Mouse (Mus musculus) mouse embryonic stem cell (cell line): ENCODE measurements at regions not wholly inside any gene's neighbourhood (a gene's known extent, or its start where the extent isn't known, plus 50 kb on each side); places are given as distances from the start of the nearest gene placed in this dataset.
"Not testable (repeated sequence)": the region's sequence is repeated elsewhere in the genome, so short reads cannot be mapped to it uniquely, and the experiment has no call there.

ENCODE experiments used
- in situ Hi-C, 2 experiments: fragments of 300-500 bp; cut with MboI; formaldehyde crosslinking; loops; 1 replicate in 1 of 2; 3 replicates in 1 of 2; pipeline ENCODE4 v1.14.3; 2019 to 2020; ENCODE audit warnings: low sequenced_read_pairs in 2 of 2, low pct_unique_long_range_greater_than_20kb in 1 of 2, mixed read lengths in 1 of 2; ENCODE audit not compliant: unreplicated experiment in 1 of 2

DNA sequence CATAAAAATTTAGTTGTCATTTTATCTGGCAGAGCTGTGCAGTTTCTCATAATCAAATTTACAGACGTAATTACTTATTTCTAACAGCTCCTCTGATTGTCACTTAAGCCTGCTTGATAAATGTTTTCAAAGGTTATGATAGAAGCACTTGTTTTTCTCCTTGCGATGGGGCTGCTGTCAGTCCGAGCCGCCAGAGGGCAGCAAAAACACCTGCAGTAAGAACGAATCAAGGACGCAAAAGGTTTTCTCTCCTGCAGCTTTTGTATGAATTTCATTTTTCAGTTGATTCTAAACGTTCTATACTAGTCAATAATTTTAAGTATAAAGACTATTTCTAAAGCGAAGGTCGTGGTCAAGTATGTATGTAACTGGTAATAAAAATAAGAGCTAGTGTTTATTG, 166.1 kb downstream of the AI429214 start:
- in situ Hi-C loops, result no loop called here

DNA sequence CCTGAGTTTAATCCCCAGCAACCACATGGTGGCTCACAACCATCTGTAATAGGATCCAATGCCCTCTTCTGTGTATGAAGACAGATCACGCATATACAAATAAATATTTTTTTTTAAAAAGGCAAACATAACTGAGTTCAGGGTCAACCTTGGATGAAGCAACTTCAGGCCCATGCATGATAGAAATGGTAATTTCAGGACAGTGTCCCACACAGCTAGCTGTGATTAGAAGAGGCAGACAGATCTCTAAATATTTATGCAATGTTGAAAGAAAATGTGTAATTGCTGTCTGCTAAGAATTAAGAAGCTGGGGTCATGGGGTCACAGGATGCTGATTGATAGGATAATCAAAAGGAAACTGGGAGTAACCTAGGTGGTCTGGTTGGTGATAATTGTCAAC, 203.5 kb downstream of the AI429214 start:
- in situ Hi-C loops, result no loop called here

DNA sequence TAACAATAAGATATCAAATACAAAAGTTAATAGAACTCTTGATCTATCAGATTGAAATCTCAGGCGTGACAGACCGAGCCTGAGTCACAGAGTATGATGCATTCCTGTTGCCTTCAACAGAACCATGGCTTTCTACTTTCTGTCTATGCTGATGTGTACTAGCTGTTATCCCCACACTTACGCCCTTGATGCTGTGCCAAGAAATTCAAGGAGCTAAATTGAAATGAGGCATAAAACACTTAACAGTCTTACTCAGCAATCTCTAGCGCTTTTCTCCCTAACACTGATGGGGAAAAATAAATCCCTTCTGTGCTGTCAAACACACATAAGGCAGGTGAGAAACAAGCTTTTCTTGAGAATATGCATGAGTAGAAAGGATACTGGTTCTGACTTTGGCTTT, 222.5 kb downstream of the AI429214 start:
- in situ Hi-C loops, result no loop called here

DNA sequence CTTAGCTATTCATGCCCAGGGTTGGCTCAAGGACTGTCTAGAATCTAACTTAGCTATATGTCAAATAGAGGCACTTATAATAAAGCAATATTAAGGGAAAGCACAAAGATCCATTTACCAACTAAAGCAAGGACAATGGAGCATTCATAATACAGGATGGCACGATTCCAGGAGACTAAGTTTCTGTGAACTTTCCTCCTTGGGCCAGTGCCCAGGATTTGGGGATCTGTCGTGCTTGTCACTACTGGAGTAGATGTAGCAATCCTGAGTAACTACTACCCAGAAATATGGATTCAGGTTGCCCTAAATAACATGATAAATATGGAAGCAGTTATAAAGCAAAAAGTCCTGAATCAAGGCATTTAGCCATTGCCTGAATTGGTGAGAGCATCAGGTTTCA, 233.7 kb downstream of the AI429214 start:
- in situ Hi-C loops, result no loop called here

DNA sequence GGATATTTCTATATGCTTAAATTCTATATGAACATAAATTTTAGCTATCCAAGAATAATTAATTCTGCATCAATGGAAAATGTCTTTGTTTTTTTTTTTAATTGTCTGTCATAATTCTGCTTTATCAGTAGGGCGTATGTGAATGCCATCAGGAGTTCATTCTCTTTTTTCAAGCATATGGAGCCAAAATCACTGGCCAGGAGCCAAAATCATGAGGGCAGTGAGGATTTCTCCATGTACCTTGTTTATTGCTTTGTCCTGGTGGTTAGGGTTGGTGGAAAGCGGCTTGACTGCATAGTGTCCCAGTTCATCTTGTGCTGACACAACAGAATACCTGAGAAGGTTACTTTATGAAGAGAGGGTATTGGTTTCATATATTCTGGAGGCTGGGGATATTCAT, 243.9 kb downstream of the AI429214 start:
- in situ Hi-C loops, result no loop called here

DNA sequence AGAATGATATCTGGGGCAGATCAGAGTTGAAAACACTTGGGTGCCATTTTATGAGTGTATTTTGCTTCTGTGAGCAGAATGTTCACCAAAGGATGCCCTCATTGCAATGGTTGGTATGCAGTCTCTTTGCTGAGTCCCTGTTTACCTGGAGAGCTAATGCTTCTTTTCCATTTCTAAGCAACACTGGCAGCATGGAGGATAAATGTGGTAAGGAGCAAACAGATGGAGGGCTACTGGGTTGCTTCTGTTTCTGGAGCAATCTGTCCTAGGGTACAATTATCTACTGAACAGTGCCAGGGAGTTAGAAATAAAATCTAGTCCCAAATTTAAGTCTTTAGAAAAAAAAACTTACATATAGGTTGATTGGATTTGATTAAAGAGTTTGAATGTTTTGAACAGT, 245.9 kb downstream of the AI429214 start:
- in situ Hi-C loops, result no loop called here

DNA sequence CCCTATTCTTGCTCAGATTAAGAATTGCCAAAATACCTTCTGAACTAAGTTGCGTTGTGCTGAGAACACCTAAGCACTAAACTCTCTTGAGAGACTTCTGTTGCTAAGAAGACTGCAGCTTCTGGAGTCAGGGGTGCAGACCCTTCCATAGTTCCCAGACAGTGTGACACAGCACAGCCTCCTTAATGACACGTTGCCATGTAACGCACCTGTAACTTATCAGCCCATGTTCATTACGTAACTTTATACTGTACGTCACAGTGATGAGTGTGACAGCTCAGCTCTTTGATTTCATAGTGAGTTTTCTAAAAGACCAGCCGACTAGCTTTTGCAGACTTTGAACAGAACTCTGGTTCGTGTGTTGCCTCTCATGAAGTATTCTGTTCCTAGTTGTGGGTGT, 257.8 kb downstream of the AI429214 start:
- in situ Hi-C loops, result not testable (repeated sequence)

DNA sequence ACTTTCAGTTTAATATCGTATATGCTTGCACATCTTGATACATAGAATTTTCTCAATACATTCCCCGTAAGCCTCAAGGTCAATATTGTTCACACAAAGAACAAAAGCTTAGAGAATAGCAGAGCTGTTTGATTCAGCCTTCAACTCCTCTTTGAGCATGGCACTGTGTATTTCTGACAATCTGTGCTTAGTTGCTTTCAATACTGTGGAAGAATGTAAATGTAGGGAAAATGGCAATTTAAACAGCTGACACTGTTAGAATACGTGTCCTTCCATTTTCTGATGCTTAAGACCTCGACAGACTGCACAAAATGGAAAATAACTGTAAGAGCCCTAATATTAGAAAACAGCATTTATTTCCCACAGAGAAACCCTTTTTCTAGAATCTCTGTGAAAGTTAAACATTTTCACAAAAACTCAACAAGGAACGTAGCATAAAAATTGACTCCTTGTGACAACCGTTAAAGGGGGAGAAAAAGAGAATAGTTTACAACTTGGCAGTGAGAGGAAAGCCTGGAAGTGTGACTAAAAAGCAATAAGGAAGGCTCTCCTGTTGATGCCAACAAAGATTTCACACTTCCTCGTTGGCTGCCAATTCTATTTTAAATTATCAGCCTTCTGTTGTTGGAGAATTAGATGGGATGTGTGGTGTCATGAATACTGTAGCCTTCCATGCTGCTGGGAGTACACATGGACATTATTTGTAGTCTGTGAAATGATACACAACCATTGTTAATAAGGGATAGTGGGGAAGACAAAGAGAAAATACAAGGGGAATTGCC, 297.9 kb downstream of the AI429214 start:
- in situ Hi-C loops, result no loop called here
